Mouse (Mus musculus) testis, adult 2 months (tissue): ENCODE results near the gene Trim9. TPM values are rescaled to one million over a fixed set of nuclear protein-coding genes. Genes with fewer than 3 reads are reported as not detected.

Experiments used
- H3K27ac ChIP-seq: fragments of 200-500 bp; 2 replicates; pipeline ENCODE4 v1.5.1; 2012; ENCODE audit warnings: low read depth, low read length; ENCODE audit not compliant: control insufficient read depth, insufficient read depth
- H3K27me3 ChIP-seq: fragments of 200-500 bp; 2 replicates; pipeline ENCODE4 v1.6.1; 2012; ENCODE audit warnings: mild to moderate bottlenecking, low read length, moderate library complexity; ENCODE audit not compliant: control insufficient read depth, insufficient read depth
- H3K36me3 ChIP-seq: fragments of 200-500 bp; 2 replicates; pipeline ENCODE4 v1.6.1; 2012; ENCODE audit warnings: mild to moderate bottlenecking, low read length; ENCODE audit not compliant: control insufficient read depth, insufficient read depth
- H3K4me1 ChIP-seq: fragments of 200-500 bp; 2 replicates; pipeline ENCODE4 v1.6.1; 2012; ENCODE audit warnings: low read length; ENCODE audit not compliant: control insufficient read depth, insufficient read depth
- H3K4me3 ChIP-seq: fragments of 200-500 bp; 2 replicates; pipeline ENCODE4 v1.5.1; 2012; ENCODE audit warnings: low read depth, mild to moderate bottlenecking, low read length, moderate library complexity, mixed read lengths; ENCODE audit not compliant: control insufficient read depth
- CTCF ChIP-seq: fragments of 200-500 bp; IDR thresholded peaks from 2 replicates; pipeline ENCODE4 v1.5.1; 2012; ENCODE audit warnings: low read depth, mild to moderate bottlenecking, inconsistent platforms, low read length, moderate library complexity; ENCODE audit not compliant: control insufficient read depth, insufficient read depth, insufficient replicate concordance
- POLR2A ChIP-seq: fragments of 200-500 bp; IDR thresholded peaks from 2 replicates; pipeline ENCODE4 v1.6.1; 2012; ENCODE audit warnings: low read depth, mild to moderate bottlenecking, inconsistent platforms, low read length, moderate library complexity; ENCODE audit not compliant: control insufficient read depth
- polyA plus RNA-seq: library from polyadenylated mRNA; depleted of rRNA; stranded (reverse); fragments of >200 nt; gene quantifications from 2 replicates; pipeline ENCODE4 v1.2.3, GENCODE M21; 2012

The Trim9 gene
- polyA plus RNA-seq, 1 experiment: 0.61 TPM

- H3K4me3 ChIP-seq: peak overlapping the region; percentile 71
- TF ChIP-seq POLR2A (no peak), CTCF (no peak)
- no peaks in the 10 kb centered on the region for H3K36me3 ChIP-seq
- H3K27me3 ChIP-seq: no peaks in the 10 kb centered on the region
- H3K27ac ChIP-seq: no peak overlapping the region
- peaks cover 7% of the 10 kb centered on the region for H3K4me1 ChIP-seq
These were observed 20.2 kb upstream of the Trim9 start for GRCm38 (mm10) chr12:70367326-70368248.

GRCm38 (mm10) chr12:70363016-70363415 is 15.6 kb upstream of the Trim9 start:
- H3K4me1 ChIP-seq: peaks cover 7% of the 10 kb centered on the region
- TF ChIP-seq CTCF (no peak), POLR2A (no peak)

GRCm38 (mm10) chr12:70360276-70360675 is 12.9 kb upstream of the Trim9 start:
- H3K27ac ChIP-seq: no peak overlapping the region
- no peaks in the 10 kb centered on the region; the same call in 1 of the 2 replicates for H3K4me1 ChIP-seq
- H3K36me3 ChIP-seq: no peaks in the 10 kb centered on the region
- H3K27me3 ChIP-seq: no peaks in the 10 kb centered on the region
- TF ChIP-seq POLR2A (no peak), CTCF (peak; percentile 16; the same call in 1 of the 2 replicates)
- H3K4me3 ChIP-seq: peak overlapping the region; percentile 33

More at GRCm38 (mm10) chr12:70363016-70363415, 15.6 kb upstream of the Trim9 start:
- Histone ChIP-seq H3K4me3 (no peak overlapping the region), H3K36me3 (no peaks in the 10 kb centered on the region), H3K27me3 (no peaks in the 10 kb centered on the region), H3K27ac (no peak overlapping the region)

- Histone ChIP-seq H3K27ac (no peak overlapping the region), H3K4me1 (no peaks in the 10 kb centered on the region; the same call in 1 of the 2 replicates), H3K36me3 (no peaks in the 10 kb centered on the region), H3K4me3 (no peak overlapping the region), H3K27me3 (no peaks in the 10 kb centered on the region)
- no peak for TF ChIP-seq POLR2A
- TF ChIP-seq CTCF: no peak
These were observed 12.0 kb upstream of the Trim9 start for GRCm38 (mm10) chr12:70359443-70359842.

GRCm38 (mm10) chr12:70354926-70355325 is 7.5 kb upstream of the Trim9 start:
- no peak overlapping the region for H3K27ac ChIP-seq
- H3K27me3 ChIP-seq: no peaks in the 10 kb centered on the region
- no peaks in the 10 kb centered on the region for H3K36me3 ChIP-seq
- H3K4me3 ChIP-seq: no peak overlapping the region
- H3K4me1 ChIP-seq: no peaks in the 10 kb centered on the region
- TF ChIP-seq CTCF: no peak
- no peak for TF ChIP-seq POLR2A

- no peak for TF ChIP-seq POLR2A
- TF ChIP-seq CTCF: no peak
- no peak overlapping the region for H3K4me3 ChIP-seq
- H3K27me3 ChIP-seq: no peaks in the 10 kb centered on the region
- no peaks in the 10 kb centered on the region for H3K36me3 ChIP-seq
- H3K27ac ChIP-seq: no peak overlapping the region
- H3K4me1 ChIP-seq: peaks cover 19% of the 10 kb centered on the region
These were observed 3.1 kb upstream of the Trim9 start for GRCm38 (mm10) chr12:70350490-70350889.

GRCm38 (mm10) chr12:70349788-70350187 is 2.4 kb upstream of the Trim9 start:
- Histone ChIP-seq H3K4me1 (peaks cover 19% of the 10 kb centered on the region), H3K27me3 (no peaks in the 10 kb centered on the region), H3K36me3 (no peaks in the 10 kb centered on the region), H3K27ac (no peak overlapping the region), H3K4me3 (no peak overlapping the region)
- TF ChIP-seq POLR2A (no peak), CTCF (no peak)
